Mouse (Mus musculus) CD8-positive naive resting alpha-beta T cell, adult 2 months (primary cell): ENCODE results near the gene Olfr701.
A peak's percentile ranks its signal among the peaks of the same experiment; 100 is the strongest.

Source experiments
- DNase-seq, 2 experiments: peaks; one replicate each; pipeline ENCODE4 v3.0.0; 2022; ENCODE audit warnings: low read depth in 2 of 2, low spot score in 2 of 2

The Olfr701 gene

GRCm38 (mm10) chr7:106813829-106814228, at the start of gene Olfr701:
Gene Olfr701, plus strand, starts transcription at chr7:106814129.
- DNase-seq, result no peak

DNA sequence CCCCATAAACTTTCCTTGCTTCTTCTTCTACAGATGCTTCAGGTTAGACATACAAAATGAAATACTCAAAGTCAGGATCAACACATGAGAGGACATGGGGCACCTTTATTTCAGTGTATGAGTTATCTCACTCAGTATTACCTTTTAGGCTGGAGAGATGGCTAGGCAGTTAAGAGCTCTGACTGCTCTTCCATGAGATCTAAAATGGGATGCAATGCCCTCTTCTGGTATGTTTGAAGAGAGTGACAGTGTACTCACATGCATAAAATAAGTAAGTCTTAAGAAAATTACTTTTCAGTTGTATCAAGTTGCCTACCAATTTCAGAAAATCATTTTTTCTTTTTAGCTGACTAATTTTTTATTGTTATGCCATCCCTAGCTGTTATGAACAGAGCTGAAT, 25.6 kb upstream of the Olfr701 start:
- DNase-seq, result no peak

DNA sequence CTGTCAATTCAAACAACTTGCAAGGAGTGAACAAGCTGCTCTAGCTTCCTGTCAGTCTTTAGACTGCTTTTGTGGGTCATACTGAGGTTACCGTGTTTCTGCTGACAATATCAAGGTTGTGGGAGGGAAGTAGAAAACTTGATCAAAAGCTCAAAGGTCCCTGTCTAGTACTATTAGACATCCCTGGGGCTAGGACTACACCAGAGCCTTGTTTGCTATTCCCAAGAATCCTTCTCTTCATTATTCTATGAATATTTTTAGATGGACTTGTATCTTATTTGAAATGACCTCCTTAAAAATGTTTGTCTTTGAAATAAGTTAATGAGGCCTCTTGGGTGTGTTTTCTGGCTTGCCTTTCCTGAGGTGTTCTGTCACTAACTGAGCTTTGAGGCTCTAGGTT, 20.8 kb upstream of the Olfr701 start, which contains the start of gene Olfr699:
Gene Olfr699 (minus strand): TSS at position 101 of the 400 bp plus-strand sequence.
- peak; percentile 4 to 14 for DNase-seq

DNA sequence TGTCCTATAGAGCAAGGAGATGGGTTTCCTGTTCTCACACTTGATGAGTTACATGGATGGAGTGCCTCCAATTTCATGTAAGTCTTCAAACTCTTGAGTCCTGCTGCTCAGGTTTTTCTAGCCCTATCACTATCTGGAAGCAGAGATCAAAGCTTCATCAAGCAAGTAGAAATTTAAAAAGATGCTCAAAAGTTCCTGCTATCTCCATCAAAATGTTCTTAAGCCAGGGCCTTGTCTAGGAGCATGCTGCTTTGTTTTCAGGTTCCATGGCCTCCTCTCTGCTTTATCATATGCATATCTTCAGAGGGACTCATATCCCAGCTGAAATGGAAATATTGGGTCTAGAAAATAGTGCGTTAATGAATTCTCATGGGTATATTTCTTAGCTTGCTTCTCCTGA, 5.2 kb upstream of the Olfr701 start, which contains the start of gene Olfr700:
Gene Olfr700 (minus strand): TSS at position 101 of the 400 bp plus-strand sequence.
- DNase-seq, result no peak

DNA sequence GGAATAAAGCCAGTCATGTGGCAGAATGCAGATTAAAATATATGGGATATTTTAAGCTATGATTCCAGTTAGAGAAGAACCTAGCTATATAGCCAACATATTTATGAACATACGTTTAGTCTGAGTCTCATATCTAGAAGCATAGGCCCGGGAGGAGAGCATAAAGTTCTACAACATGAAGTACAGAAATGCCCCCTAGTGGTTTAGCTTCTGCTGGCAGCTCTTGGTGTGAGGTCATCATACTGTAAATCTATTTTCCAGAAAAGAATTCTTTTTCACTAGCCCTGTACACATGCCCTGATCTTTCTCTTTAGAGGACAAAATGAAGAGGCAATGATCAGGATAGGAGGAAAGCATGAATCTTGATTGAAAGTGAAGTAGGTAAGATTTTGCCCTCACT, 1.8 kb downstream of the Olfr701 start:
- peak; percentile 3 to 20 for DNase-seq

DNA sequence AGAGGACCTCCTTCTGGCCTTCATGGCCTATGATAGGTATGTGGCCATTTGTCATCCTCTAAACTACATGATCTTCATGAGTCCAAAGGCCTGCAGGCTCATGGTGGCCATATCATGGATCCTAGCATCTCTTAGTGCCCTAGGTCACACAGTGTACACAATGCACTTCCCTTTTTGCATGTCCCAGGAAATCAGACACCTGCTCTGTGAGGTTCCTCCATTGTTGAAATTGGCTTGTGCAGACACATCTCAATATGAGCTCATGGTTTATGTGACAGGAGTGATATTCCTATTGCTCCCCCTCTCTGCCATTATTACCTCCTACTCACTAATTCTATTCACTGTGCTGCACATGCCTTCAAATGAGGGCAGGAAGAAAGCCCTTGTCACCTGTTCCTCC, 4.5 kb downstream of the Olfr701 start:
- no peak for DNase-seq

DNA sequence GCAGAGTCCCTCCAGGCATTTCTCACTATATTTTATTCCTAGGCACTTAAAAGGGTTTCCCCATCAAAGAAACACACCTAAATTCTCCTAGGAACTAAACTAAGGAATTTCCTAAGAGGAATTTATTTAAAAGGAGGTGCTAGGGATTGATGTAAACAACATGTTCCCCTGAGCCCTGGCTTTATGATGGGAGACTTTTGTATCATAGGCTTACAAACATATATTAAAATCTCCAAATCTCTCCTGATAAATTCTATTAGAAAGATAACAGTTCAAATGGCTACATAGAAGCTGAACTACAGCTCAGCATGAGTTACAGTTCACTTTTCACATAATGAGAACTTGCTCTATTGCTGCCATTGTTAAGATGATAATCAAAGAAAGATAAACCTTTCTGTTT, 19.9 kb downstream of the Olfr701 start, which contains the start of gene Olfr702:
Gene Olfr702 (minus strand): TSS at position 101 of the 400 bp plus-strand sequence.
- no peak for DNase-seq

DNA sequence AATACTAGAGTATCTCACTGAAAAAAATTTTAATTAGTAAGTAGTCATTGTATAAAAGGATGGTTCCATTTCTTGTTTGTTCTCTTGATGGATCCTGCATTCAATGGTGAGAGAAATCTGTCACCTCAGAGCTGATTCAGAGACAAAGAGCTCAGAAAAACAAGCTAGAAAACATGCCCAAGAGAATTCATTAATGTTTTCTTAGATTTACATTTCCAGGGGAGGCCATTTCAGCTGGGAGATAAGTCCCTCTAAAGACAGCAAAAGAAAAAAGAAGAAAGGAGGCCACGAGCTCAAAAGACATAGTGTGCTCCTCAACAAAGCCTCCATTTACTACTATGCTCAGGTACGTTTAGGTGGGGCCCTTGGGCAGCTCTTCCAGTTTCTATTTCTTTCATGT, 29.1 kb downstream of the Olfr701 start, which contains the start of gene Olfr703:
Gene Olfr703 (plus strand): TSS at position 301 of the 400 bp plus-strand sequence.
- DNase-seq, result no peak

DNA sequence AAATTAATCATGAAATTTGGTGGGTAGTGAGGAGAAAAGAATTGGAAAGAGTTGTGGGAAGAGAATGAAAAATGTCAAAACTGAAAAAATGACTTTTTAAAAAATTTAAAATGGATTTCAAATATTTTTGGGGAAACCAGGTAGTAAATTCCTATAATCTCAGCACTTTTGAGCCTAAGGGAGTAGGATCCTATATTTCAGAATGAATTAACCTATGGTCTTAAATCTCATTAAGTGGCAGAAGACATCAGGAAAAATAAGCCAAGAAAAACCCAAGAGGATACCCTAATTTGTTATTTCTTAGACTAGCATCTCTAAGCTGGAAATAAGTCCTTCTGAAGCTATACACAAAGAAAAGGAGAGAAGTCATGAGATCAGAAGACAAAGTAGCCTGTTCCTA, 49.0 kb downstream of the Olfr701 start, which contains the start of gene Olfr704:
Gene Olfr704 (plus strand): TSS at position 301 of the 400 bp plus-strand sequence.
- no peak for DNase-seq
